Mouse (Mus musculus): ENCODE measurements at regions not wholly inside any gene's neighbourhood (a gene's known extent, or its start where the extent isn't known, plus 50 kb on each side); places are given as distances from the start of the nearest gene placed in this dataset.

GRCm38 (mm10) chr5:126108837-126109236, 577.3 kb downstream of the Tmem132b start:
- Histone ChIP-seq H3K9ac (ENCODE audit: low read depth, low read length) (no peak overlapping the region), H3K4me1 (replicated peaks; ENCODE audit: insufficient read depth, low read length) (no peaks in the 10 kb centered on the region), H3K27ac (no peak overlapping the region), H3K9me3 (replicated peaks; ENCODE audit: low read length) (no peaks in the 10 kb centered on the region), H3K36me3 (ENCODE audit: insufficient read depth, low read length) (no peaks in the 10 kb centered on the region), H3K27me3 (ENCODE audit: insufficient read depth, low read length) (no peaks in the 10 kb centered on the region), H3K4me2 (ENCODE audit: low read length) (no peak overlapping the region), H3K4me3 (replicated peaks; ENCODE audit: low read depth, low read length) (no peak overlapping the region)
- 49% methylated on average over 3 of the region's 3 CpGs for WGBS
- DNase-seq (ENCODE audit: low spot score) (no peak), ATAC-seq (replicated peaks; ENCODE audit: low FRiP score, low read depth) (no peak)
- TF ChIP-seq CTCF (IDR thresholded peaks at IDR 0.05; ENCODE audit: low read depth), result no peak

- no peak overlapping the region for H3K9ac ChIP-seq (ENCODE audit: low read depth, low read length)
- TF ChIP-seq CTCF (IDR thresholded peaks at IDR 0.05; ENCODE audit: low read depth), result no peak
- H3K27me3 ChIP-seq (ENCODE audit: insufficient read depth, low read length), result no peaks in the 10 kb centered on the region
- H3K9me3 ChIP-seq (replicated peaks; ENCODE audit: low read length), result no peaks in the 10 kb centered on the region
- WGBS, result 85% methylated on average over 2 of the region's 2 CpGs
- no peak for ATAC-seq (replicated peaks; ENCODE audit: low FRiP score, low read depth)
- H3K4me1 ChIP-seq (replicated peaks; ENCODE audit: insufficient read depth, low read length), result no peaks in the 10 kb centered on the region
- no peak overlapping the region for H3K27ac ChIP-seq
- no peaks in the 10 kb centered on the region for H3K36me3 ChIP-seq (ENCODE audit: insufficient read depth, low read length)
- DNase-seq (ENCODE audit: low spot score), result no peak
- no peak overlapping the region for H3K4me2 ChIP-seq (ENCODE audit: low read length)
- no peak overlapping the region for H3K4me3 ChIP-seq (replicated peaks; ENCODE audit: low read depth, low read length)
Measured at GRCm38 (mm10) chr5:126117291-126117690, 585.7 kb downstream of the Tmem132b start.

DNA sequence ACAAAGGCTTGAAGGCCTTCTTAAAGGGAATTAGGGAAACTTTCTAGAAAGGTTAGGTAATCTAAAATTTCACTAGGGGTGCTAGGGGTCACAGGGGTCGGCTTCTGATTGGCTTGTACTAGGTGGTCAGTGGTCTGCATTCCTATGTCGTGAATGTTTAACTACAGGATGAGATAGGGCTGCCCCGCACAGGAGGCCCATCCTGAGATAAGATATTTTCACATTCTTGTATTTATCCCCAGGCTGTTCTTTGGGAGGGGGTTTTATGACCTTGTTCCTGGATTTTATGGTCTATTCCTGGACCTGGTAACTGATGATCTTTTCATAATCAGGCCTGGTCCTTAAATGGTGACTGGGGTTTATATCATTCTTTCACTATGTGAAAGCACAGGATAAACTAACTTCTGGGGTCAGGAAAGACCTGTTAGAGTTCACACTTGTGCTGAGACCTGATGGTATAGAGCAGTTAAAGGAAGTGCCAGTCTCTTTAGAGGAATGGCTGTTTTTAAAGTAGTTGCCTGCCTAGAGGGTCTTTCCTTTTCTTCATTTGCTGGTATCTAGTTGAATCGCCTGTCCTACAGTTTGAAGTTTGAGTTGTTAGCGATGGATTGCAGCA, 586.4 kb downstream of the Tmem132b start:
- Histone ChIP-seq H3K9me3 (replicated peaks; ENCODE audit: low read length) (no peaks in the 10 kb centered on the region), H3K27ac (no peak overlapping the region), H3K27me3 (ENCODE audit: insufficient read depth, low read length) (no peaks in the 10 kb centered on the region), H3K4me2 (ENCODE audit: low read length) (no peak overlapping the region), H3K4me3 (replicated peaks; ENCODE audit: low read depth, low read length) (no peak overlapping the region), H3K9ac (ENCODE audit: low read depth, low read length) (no peak overlapping the region), H3K36me3 (ENCODE audit: insufficient read depth, low read length) (no peaks in the 10 kb centered on the region), H3K4me1 (replicated peaks; ENCODE audit: insufficient read depth, low read length) (no peaks in the 10 kb centered on the region)
- no peak for ATAC-seq (replicated peaks; ENCODE audit: low FRiP score, low read depth)
- TF ChIP-seq CTCF (IDR thresholded peaks at IDR 0.05; ENCODE audit: low read depth), result no peak
- DNase-seq (ENCODE audit: low spot score), result no peak
- WGBS, result 49% methylated on average over 5 of the region's 5 CpGs

DNA sequence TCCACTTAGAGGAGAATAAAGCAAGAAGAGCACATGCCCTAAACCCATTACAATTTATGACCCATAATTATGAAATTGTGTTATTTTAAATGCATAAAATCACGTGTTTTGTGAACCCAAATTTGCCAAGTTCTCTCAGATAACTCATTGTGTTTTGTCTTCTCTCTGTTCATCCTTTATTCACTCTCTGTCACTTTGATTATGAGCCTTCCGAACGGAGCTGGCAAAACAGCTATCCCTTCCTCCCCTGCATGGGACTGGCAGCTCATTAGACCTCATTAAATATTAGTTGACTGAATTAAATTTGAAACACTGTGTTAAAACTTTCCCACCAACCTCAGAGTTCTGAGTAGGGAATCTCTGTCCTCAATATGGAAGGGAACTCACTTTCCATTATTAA, 587.2 kb downstream of the Tmem132b start:
- no peak for TF ChIP-seq CTCF (IDR thresholded peaks at IDR 0.05; ENCODE audit: low read depth)
- H3K27ac ChIP-seq, result no peak overlapping the region
- no peaks in the 10 kb centered on the region for H3K27me3 ChIP-seq (ENCODE audit: insufficient read depth, low read length)
- ATAC-seq (replicated peaks; ENCODE audit: low FRiP score, low read depth) (no peak), DNase-seq (ENCODE audit: low spot score) (no peak)
- H3K36me3 ChIP-seq (ENCODE audit: insufficient read depth, low read length), result no peaks in the 10 kb centered on the region
- H3K4me2 ChIP-seq (ENCODE audit: low read length), result no peak overlapping the region
- no peaks in the 10 kb centered on the region for H3K4me1 ChIP-seq (replicated peaks; ENCODE audit: insufficient read depth, low read length)
- no peak overlapping the region for H3K9ac ChIP-seq (ENCODE audit: low read depth, low read length)
- no peak overlapping the region for H3K4me3 ChIP-seq (replicated peaks; ENCODE audit: low read depth, low read length)
- H3K9me3 ChIP-seq (replicated peaks; ENCODE audit: low read length), result no peaks in the 10 kb centered on the region
- 51% methylated on average over 3 of the region's 3 CpGs for WGBS

DNA sequence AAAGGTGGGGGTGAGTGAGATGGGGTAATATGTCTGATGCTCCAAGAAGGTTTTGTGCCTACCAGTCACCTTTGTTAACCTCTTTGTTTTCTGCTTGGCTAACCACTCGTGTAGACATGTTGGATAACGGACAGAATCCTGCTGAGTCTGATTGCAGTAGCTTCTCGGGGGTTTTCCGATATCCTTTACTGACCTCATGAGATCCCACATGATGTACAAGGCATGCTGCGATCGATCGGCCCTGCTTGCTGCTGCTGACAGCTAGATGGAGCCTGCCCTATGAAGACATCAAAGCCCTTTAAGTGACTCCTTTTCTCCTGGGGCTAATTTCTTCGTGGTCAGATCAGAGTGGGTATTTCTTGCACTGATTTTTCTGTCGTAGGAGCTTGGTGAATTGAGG, 591.6 kb downstream of the Tmem132b start:
- no peaks in the 10 kb centered on the region for H3K9me3 ChIP-seq (replicated peaks; ENCODE audit: low read length)
- no peak overlapping the region for H3K4me3 ChIP-seq (replicated peaks; ENCODE audit: low read depth, low read length)
- H3K27me3 ChIP-seq (ENCODE audit: insufficient read depth, low read length), result no peaks in the 10 kb centered on the region
- no peak overlapping the region for H3K27ac ChIP-seq
- no peak for TF ChIP-seq CTCF (IDR thresholded peaks at IDR 0.05; ENCODE audit: low read depth)
- no peaks in the 10 kb centered on the region for H3K36me3 ChIP-seq (ENCODE audit: insufficient read depth, low read length)
- no peak for DNase-seq (ENCODE audit: low spot score)
- H3K4me2 ChIP-seq (ENCODE audit: low read length), result no peak overlapping the region
- ATAC-seq (replicated peaks; ENCODE audit: low FRiP score, low read depth), result no peak
- no peak overlapping the region for H3K9ac ChIP-seq (ENCODE audit: low read depth, low read length)
- no peaks in the 10 kb centered on the region for H3K4me1 ChIP-seq (replicated peaks; ENCODE audit: insufficient read depth, low read length)
- WGBS, result 40% methylated on average over 9 of the region's 9 CpGs

DNA sequence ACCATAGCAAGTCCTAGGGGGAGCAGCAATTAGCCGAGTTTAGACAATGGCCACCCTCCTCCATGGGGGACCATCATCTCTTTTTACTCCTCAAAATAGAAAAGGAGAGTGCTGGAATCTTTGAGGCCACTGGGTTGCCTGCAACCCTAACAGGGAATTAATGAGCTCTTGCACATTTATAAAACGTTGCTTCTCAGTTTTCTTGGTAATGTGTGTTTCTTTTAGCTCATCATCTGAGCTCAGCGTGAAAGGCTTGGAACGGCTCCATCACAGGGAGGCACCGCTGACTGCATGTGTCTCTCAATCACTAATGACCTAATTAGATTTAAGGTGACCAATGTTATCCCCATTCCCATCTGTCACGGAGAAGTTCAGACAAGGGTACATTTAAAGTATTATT, 595.9 kb downstream of the Tmem132b start:
- no peaks in the 10 kb centered on the region for H3K9me3 ChIP-seq (replicated peaks; ENCODE audit: low read length)

DNA sequence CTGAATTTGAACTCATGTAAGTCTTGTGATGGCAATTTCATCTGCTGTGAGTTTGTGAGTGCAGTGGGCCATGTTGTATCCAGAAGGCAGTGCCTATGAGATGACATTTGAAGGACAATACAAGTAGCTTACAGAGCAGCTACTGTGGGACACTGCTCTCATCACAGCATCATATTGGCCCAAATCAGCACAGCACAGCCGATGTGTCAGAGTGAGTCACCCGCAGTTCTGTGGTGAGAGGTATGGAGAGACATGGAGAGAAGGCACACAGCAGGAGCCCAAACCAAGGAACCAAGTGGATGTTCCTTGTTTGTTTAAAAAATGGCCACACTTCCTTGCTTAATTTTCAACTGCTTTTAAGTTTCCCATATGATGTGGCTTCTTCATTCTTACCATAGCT, 617.3 kb downstream of the Tmem132b start:
- DNase-seq (ENCODE audit: low spot score) (no peak), ATAC-seq (replicated peaks; ENCODE audit: low FRiP score, low read depth) (no peak)
- Histone ChIP-seq H3K4me3 (replicated peaks; ENCODE audit: low read depth, low read length) (no peak overlapping the region), H3K27me3 (ENCODE audit: insufficient read depth, low read length) (no peaks in the 10 kb centered on the region), H3K9ac (ENCODE audit: low read depth, low read length) (no peak overlapping the region), H3K4me1 (replicated peaks; ENCODE audit: insufficient read depth, low read length) (no peaks in the 10 kb centered on the region), H3K9me3 (replicated peaks; ENCODE audit: low read length) (no peaks in the 10 kb centered on the region), H3K4me2 (ENCODE audit: low read length) (no peak overlapping the region), H3K36me3 (ENCODE audit: insufficient read depth, low read length) (no peaks in the 10 kb centered on the region), H3K27ac (no peak overlapping the region)
- TF ChIP-seq CTCF (IDR thresholded peaks at IDR 0.05; ENCODE audit: low read depth), result no peak
- WGBS, result 90% methylated on average over 2 of the region's 2 CpGs

More for the DNA sequence above, 595.9 kb downstream of the Tmem132b start:
- DNase-seq (ENCODE audit: low spot score), result no peak
- Histone ChIP-seq H3K4me2 (ENCODE audit: low read length) (no peak overlapping the region), H3K4me1 (replicated peaks; ENCODE audit: insufficient read depth, low read length) (no peaks in the 10 kb centered on the region), H3K27me3 (ENCODE audit: insufficient read depth, low read length) (no peaks in the 10 kb centered on the region), H3K4me3 (replicated peaks; ENCODE audit: low read depth, low read length) (no peak overlapping the region), H3K27ac (no peak overlapping the region), H3K9ac (ENCODE audit: low read depth, low read length) (no peak overlapping the region), H3K36me3 (ENCODE audit: insufficient read depth, low read length) (no peaks in the 10 kb centered on the region)
- no peak for TF ChIP-seq CTCF (IDR thresholded peaks at IDR 0.05; ENCODE audit: low read depth)
- ATAC-seq (replicated peaks; ENCODE audit: low FRiP score, low read depth), result no peak
- 51% methylated on average over 6 of the region's 6 CpGs for WGBS
